Mouse (Mus musculus) CH12.LX (cell line): ENCODE results near the gene Magi2. TPM values are rescaled to one million over a fixed set of nuclear protein-coding genes. Genes with fewer than 3 reads are reported as not detected.
A peak's percentile ranks its signal among the peaks of the same experiment; 100 is the strongest.

Experiments used
- DNase-seq: peaks from one replicate; pipeline ENCODE4 v3.0.0-alpha.2; 2013; ENCODE audit errors: extremely low read depth
- H3K27ac ChIP-seq: 2 replicates; pipeline ENCODE4 v1.5.1; 2012; ENCODE audit warnings: low read depth, mild to moderate bottlenecking, control low read depth, moderate library complexity; ENCODE audit not compliant: insufficient read depth
- H3K27me3 ChIP-seq: replicated peaks from 2 replicates; pipeline ENCODE3; 2012; ENCODE audit warnings: inconsistent platforms
- H3K36me3 ChIP-seq, 2 experiments: replicated peaks in 1 of 2; 2 replicates each; pipeline versions ENCODE3 to v1.6.1; 2012; ENCODE audit warnings: inconsistent platforms in 1 of 2, low read length in 1 of 2, mild to moderate bottlenecking in 1 of 2, mixed read lengths in 1 of 2, moderate library complexity in 1 of 2; ENCODE audit not compliant: control insufficient read depth in 1 of 2, insufficient read depth in 1 of 2
- H3K4me1 ChIP-seq, 2 experiments: 2 replicates each; pipeline ENCODE4 v1.6.1; 2012; ENCODE audit warnings: inconsistent platforms in 1 of 2, moderate library complexity in 1 of 2; ENCODE audit not compliant: insufficient read depth in 2 of 2, control insufficient read depth in 1 of 2
- H3K4me2 ChIP-seq: 2 replicates; pipeline ENCODE4 v1.6.1; 2012; ENCODE audit warnings: low read depth, mild to moderate bottlenecking, control low read depth; ENCODE audit not compliant: poor library complexity, insufficient read depth, severe bottlenecking
- H3K4me3 ChIP-seq, 3 experiments: fragments of 150-350 bp in 1 of 3; sonication (generic) in 1 of 3; replicated peaks in 1 of 3; 2 replicates each; pipeline versions ENCODE3 to v1.5.1; 2011 to 2012; ENCODE audit warnings: low read depth in 2 of 3, low read length in 2 of 3, mild to moderate bottlenecking in 2 of 3, moderate library complexity in 2 of 3, control low read depth in 1 of 3, improper control_type of control experiment in 1 of 3, inconsistent platforms in 1 of 3, mixed read lengths in 1 of 3; ENCODE audit not compliant: poor library complexity in 1 of 3
- H3K79me2 ChIP-seq: replicated peaks from 2 replicates; pipeline ENCODE4 v1.6.1; 2012; ENCODE audit warnings: mild to moderate bottlenecking, moderate library complexity; ENCODE audit not compliant: control insufficient read depth, poor library complexity, insufficient read depth, severe bottlenecking; ENCODE audit errors: extremely low read depth
- H3K9ac ChIP-seq: 2 replicates; pipeline ENCODE4 v1.6.1; 2012; ENCODE audit warnings: low read depth, mild to moderate bottlenecking, control low read depth, moderate library complexity; ENCODE audit not compliant: insufficient read depth
- H3K9me3 ChIP-seq: replicated peaks from 2 replicates; pipeline ENCODE3; 2012; ENCODE audit warnings: low read length, inconsistent platforms, mixed read lengths
- E2F4 ChIP-seq: IDR thresholded peaks from 2 replicates; pipeline ENCODE4 v1.6.1; 2011; ENCODE audit warnings: low read depth, low read length, improper control_type of control experiment; ENCODE audit not compliant: insufficient replicate concordance
- ELF1 ChIP-seq: IDR thresholded peaks from 2 replicates; pipeline ENCODE4 v1.6.1; 2014; ENCODE audit warnings: low read depth, mild to moderate bottlenecking, inconsistent platforms, low read length, improper control_type of control experiment
- IRF4 ChIP-seq: IDR thresholded peaks from 2 replicates; pipeline ENCODE4 v1.6.1; 2014; ENCODE audit warnings: low read depth, mild to moderate bottlenecking, inconsistent platforms, low read length, improper control_type of control experiment
- JUN ChIP-seq: IDR thresholded peaks from 2 replicates; pipeline ENCODE4 v1.6.1; 2011; ENCODE audit warnings: low read depth, mild to moderate bottlenecking, low read length, improper control_type of control experiment, moderate library complexity; ENCODE audit not compliant: insufficient read depth
- MAFK ChIP-seq: IDR thresholded peaks from 2 replicates; pipeline ENCODE4 v1.6.1; 2011; ENCODE audit warnings: low read length, improper control_type of control experiment; ENCODE audit not compliant: insufficient replicate concordance
- MEF2A ChIP-seq: IDR thresholded peaks from 2 replicates; pipeline ENCODE4 v1.6.1; 2014; ENCODE audit warnings: low read depth, mild to moderate bottlenecking, inconsistent platforms, low read length, improper control_type of control experiment, borderline replicate concordance
- MYC ChIP-seq: IDR thresholded peaks from 2 replicates; pipeline ENCODE4 v1.6.1; 2011; ENCODE audit warnings: low read depth, mild to moderate bottlenecking, improper control_type of control experiment, low read length
- SMC3 ChIP-seq: IDR thresholded peaks from 2 replicates; pipeline ENCODE4 v1.6.1; 2011; ENCODE audit warnings: low read depth, low read length, improper control_type of control experiment
- TCF12 ChIP-seq: IDR thresholded peaks from 2 replicates; pipeline ENCODE4 v1.6.1; 2014; ENCODE audit warnings: low read depth, mild to moderate bottlenecking, inconsistent platforms, low read length, improper control_type of control experiment
- UBTF ChIP-seq: IDR thresholded peaks from 2 replicates; pipeline ENCODE4 v1.6.1; 2012; ENCODE audit warnings: low read depth, mild to moderate bottlenecking, inconsistent platforms, low read length, improper control_type of control experiment, moderate library complexity
- USF2 ChIP-seq: conservative IDR thresholded peaks from 2 replicates; pipeline ENCODE4 v1.6.1; 2011; ENCODE audit warnings: low read depth, low read length, improper control_type of control experiment
- dilution Hi-C: fragments of 300-500 bp; cut with MboI; formaldehyde crosslinking; loops from 2 replicates; pipeline ENCODE4 v1.14.3; 2020; ENCODE audit warnings: low sequenced_read_pairs; ENCODE audit not compliant: extremely low pct_unique_long_range_greater_than_20kb, extremely low pct_ligation_motif_present
- in situ Hi-C: fragments of 300-500 bp; cut with MboI; formaldehyde crosslinking; loops from 3 replicates; pipeline ENCODE4 v1.14.3; 2019; ENCODE audit warnings: low sequenced_read_pairs, low pct_ligation_motif_present, low pct_unique_long_range_greater_than_20kb, mixed read lengths
- polyA plus RNA-seq: library from polyadenylated mRNA; unstranded; fragments of >175 nt; gene quantifications from 2 replicates; pipeline ENCODE4 v1.2.1, GENCODE M21; 2012; ENCODE audit warnings: low read depth; ENCODE audit not compliant: insufficient read length
- total RNA-seq, 2 experiments: library from RNA; depleted of rRNA; stranded (reverse); fragments of 300-350 nt in 1 of 2; fragments of >200 nt in 1 of 2; gene quantifications; 2 replicates each; pipeline ENCODE4 v1.2.3; 2012 to 2014

The Magi2 gene
- total and polyA plus RNA-seq, 3 experiments, result 0.37 to 0.63 (median 0.42) TPM

GRCm38 (mm10) chr5:19906636-19907035 lies 679.8 kb downstream of the Magi2 start:
- Histone ChIP-seq H3K27ac (no peak overlapping the region), H3K4me3 (no peak overlapping the region), H3K36me3 (no peaks in the 10 kb centered on the region), H3K4me2 (no peak overlapping the region), H3K9ac (no peak overlapping the region), H3K27me3 (no peaks in the 10 kb centered on the region), H3K4me1 (peaks cover 0 to 3% of the 10 kb centered on the region in 2 experiments; a peak in 1 of 4 replicates), H3K79me2 (no peaks in the 10 kb centered on the region), H3K9me3 (no peaks in the 10 kb centered on the region)
- TF ChIP-seq SMC3 (no peak), MYC (no peak), USF2 (no peak)
- dilution Hi-C loops, result no loop called here
- DNase-seq, result no peak
- in situ Hi-C loops, result no loop called here

- dilution Hi-C loops, result no loop called here
- H3K9me3 ChIP-seq, result no peaks in the 10 kb centered on the region
- H3K79me2 ChIP-seq, result no peaks in the 10 kb centered on the region
- no peaks in the 10 kb centered on the region for H3K27me3 ChIP-seq
- H3K4me2 ChIP-seq, result no peak overlapping the region
- H3K4me1 ChIP-seq, result peaks cover 0 to 3% of the 10 kb centered on the region in 2 experiments; a peak in 1 of 4 replicates
- no peak overlapping the region for H3K27ac ChIP-seq
- H3K4me3 ChIP-seq, result no peak overlapping the region
- no peak overlapping the region for H3K9ac ChIP-seq
- DNase-seq, result no peak
- TF ChIP-seq UBTF, result no peak
- TF ChIP-seq ELF1, result no peak
- no peak for TF ChIP-seq JUN
- no peak for TF ChIP-seq MEF2A
- no peak for TF ChIP-seq IRF4
- TF ChIP-seq E2F4, result no peak
- in situ Hi-C loops, result no loop called here
- H3K36me3 ChIP-seq, result no peaks in the 10 kb centered on the region
Observed at GRCm38 (mm10) chr5:19907381-19907982, 680.6 kb downstream of the Magi2 start.

GRCm38 (mm10) chr5:19907983-19908705 lies 681.3 kb downstream of the Magi2 start:
- H3K4me2 ChIP-seq, result no peak overlapping the region
- H3K27me3 ChIP-seq, result no peaks in the 10 kb centered on the region
- peaks cover 0 to 3% of the 10 kb centered on the region in 2 experiments; a peak in 1 of 4 replicates for H3K4me1 ChIP-seq
- H3K9me3 ChIP-seq, result no peaks in the 10 kb centered on the region
- H3K4me3 ChIP-seq, result no peak overlapping the region
- H3K27ac ChIP-seq, result no peak overlapping the region
- in situ Hi-C loops (no loop called here), dilution Hi-C loops (no loop called here)
- H3K36me3 ChIP-seq, result no peaks in the 10 kb centered on the region
- TF ChIP-seq TCF12 (no peak), MYC (no peak), MAFK (peak; percentile 89)
- no peaks in the 10 kb centered on the region for H3K79me2 ChIP-seq
- no peak overlapping the region for H3K9ac ChIP-seq
- no peak for DNase-seq
